Mouse (Mus musculus): Measurements from ENCODE around the gene Osbpl9.

DNA sequence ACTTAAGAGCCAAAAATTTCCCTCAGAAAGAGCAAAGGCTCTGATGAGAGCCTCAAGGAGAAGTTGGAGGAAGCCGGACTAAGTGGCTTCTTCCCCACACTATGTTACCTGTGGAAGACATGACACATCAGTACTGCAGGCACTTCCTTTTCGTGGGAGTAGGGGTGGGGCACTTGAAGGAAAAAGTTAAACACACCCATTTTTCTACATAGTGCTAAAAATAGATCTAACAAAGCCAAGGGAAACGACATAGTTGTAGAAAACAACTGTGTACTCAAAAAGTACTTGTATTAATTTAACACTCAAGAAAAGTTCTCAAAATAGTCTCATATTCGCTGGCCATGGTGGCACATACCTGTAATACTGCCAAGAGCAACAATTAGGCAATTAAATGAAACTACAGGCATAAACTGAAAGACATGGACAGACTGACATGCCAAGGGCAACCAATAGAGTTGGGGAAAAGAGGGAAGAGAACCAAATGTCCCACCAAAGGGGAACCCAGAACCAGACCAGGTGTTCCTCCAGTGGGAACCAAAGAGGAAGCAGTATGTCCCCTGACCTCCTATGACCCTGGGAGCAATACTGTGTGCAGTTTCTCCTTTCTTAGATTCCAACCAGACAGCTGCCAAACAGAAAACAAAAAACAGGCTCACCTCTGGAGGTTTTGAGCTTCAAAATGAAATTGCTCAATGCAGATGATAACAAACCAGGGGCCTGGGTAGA lies 79.1 kb downstream of the Osbpl9 start:
- TF ChIP-seq POLR2A (IDR thresholded peaks at IDR 0.05; ENCODE audit: borderline replicate concordance, low read depth, low read length): no peak
- TF ChIP-seq CTCF (IDR thresholded peaks at IDR 0.05; ENCODE audit: low read depth, low read length): no peak

Measured in bone marrow macrophage, adult 2 months (primary cell).